ENCODE assay signal across 8 mouse cellular contexts in the genomic region with DNA sequence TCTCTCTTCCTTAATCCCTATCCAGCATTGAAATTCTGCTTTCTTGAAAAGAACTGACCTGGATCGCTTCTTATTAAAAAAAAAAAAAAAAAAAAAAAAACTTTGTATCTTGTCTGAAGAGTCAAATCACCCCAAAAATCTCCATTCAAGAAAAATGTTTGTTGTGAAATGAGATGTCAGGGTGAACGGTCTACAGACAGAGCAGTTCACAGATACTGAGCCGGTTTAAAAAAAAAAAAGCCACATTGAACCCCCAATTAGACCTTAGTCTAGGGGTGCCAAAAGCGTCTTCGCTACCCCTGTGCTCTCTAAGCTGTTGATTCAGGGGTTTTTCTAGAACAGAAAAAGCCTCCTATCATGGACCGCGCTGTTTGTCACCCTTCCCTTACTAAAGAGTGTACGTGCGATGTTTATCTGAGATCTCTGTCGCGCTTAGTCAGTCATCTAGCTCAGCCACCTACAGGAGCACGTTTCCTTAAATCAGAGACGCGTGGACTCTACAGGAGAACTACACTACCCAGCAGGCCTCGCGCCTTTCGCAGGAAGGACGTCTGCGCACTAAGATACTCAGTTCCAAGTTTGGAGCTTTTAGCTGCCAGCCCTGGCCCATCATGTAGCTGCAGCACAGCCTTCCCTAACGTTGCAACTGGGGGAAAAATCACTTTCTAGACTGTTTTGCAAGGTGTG. TPM values are rescaled to one million over a fixed set of nuclear protein-coding genes. Genes with fewer than 3 reads are reported as not detected.
A peak's percentile ranks its signal among the peaks of the same experiment; 100 is the strongest.
DNase-seq lines count a peak whose midpoint lies in the region; ATAC-seq and TF ChIP-seq lines count a peak whose summit lies in the region.

A gene (plus strand): TSS at position 570 of the 687 bp plus-strand sequence.

- no peak within 1 kb of the TSS; the same call in 1 of the 2 replicates for H3K27ac ChIP-seq in embryonic facial prominence, embryonic 14.5 days (replicated peaks; ENCODE audit: low read depth, low read length)
- no peak within 1 kb of the TSS for H3K27ac ChIP-seq in limb, embryonic 11.5 days (replicated peaks; ENCODE audit: low read depth, low read length)
- no peak within 1 kb of the TSS for H3K27ac ChIP-seq in midbrain, embryonic 13.5 days
- H3K27ac ChIP-seq in small intestine, adult 2 months (ENCODE audit: insufficient read depth, low read depth, low read length): peak within 1 kb of the TSS; percentile 43

- no peaks in the 10 kb centered on the region for H3K27me3 ChIP-seq in embryonic facial prominence, embryonic 14.5 days (replicated peaks; ENCODE audit: control insufficient read depth, insufficient read depth, low read length)
- no peaks in the 10 kb centered on the region for H3K27me3 ChIP-seq in limb, embryonic 11.5 days (ENCODE audit: control insufficient read depth, insufficient read depth, low read length)
- H3K27me3 ChIP-seq in midbrain, embryonic 13.5 days: peaks cover 9% of the 10 kb centered on the region; the same call in 1 of the 2 replicates
- no peaks in the 10 kb centered on the region for H3K27me3 ChIP-seq in small intestine, adult 2 months (ENCODE audit: control insufficient read depth, insufficient read depth, low read length)

- H3K36me3 ChIP-seq in embryonic facial prominence, embryonic 14.5 days (ENCODE audit: control insufficient read depth, insufficient read depth, low read length): no peaks in the 10 kb centered on the region
- no peaks in the 10 kb centered on the region for H3K36me3 ChIP-seq in limb, embryonic 11.5 days (ENCODE audit: control insufficient read depth, insufficient read depth, low read length)
- no peaks in the 10 kb centered on the region for H3K36me3 ChIP-seq in midbrain, embryonic 13.5 days
- no peaks in the 10 kb centered on the region for H3K36me3 ChIP-seq in small intestine, adult 2 months (ENCODE audit: control insufficient read depth, insufficient read depth, low read length)

- H3K9ac ChIP-seq in embryonic facial prominence, embryonic 14.5 days (ENCODE audit: low read depth, low read length): peak within 1 kb of the TSS; percentile 59
- peak within 1 kb of the TSS; percentile 62 for H3K9ac ChIP-seq in limb, embryonic 11.5 days (ENCODE audit: low read length)
- peak within 1 kb of the TSS; percentile 48 for H3K9ac ChIP-seq in midbrain, embryonic 13.5 days (replicated peaks)

- peak; percentile 95 for ATAC-seq in embryonic facial prominence, embryonic 14.5 days (ENCODE audit: low read depth)
- peak; percentile 88 for ATAC-seq in limb, embryonic 11.5 days (ENCODE audit: insufficient number of reproducible peaks, low FRiP score, low TSS enrichment, low read depth)
- peak; percentile 94 for ATAC-seq in midbrain, embryonic 13.5 days

- TF ChIP-seq POLR2A in small intestine, adult 2 months (IDR thresholded peaks at IDR 0.05; ENCODE audit: low read depth, low read length): no peak

- H3K4me2 ChIP-seq in embryonic facial prominence, embryonic 14.5 days (ENCODE audit: low read depth, low read length): peak within 1 kb of the TSS; percentile 57
- peak within 1 kb of the TSS; percentile 71 for H3K4me2 ChIP-seq in limb, embryonic 11.5 days (ENCODE audit: low read depth, severe bottlenecking)
- H3K4me2 ChIP-seq in midbrain, embryonic 13.5 days (replicated peaks): peak within 1 kb of the TSS; percentile 69

- H3K9me3 ChIP-seq in embryonic facial prominence, embryonic 14.5 days (ENCODE audit: control insufficient read depth, low read length): no peaks in the 10 kb centered on the region
- H3K9me3 ChIP-seq in limb, embryonic 11.5 days (ENCODE audit: control insufficient read depth, low read length): no peaks in the 10 kb centered on the region
- no peaks in the 10 kb centered on the region for H3K9me3 ChIP-seq in midbrain, embryonic 13.5 days

- no peak for TF ChIP-seq CTCF in small intestine, adult 2 months (IDR thresholded peaks at IDR 0.05; ENCODE audit: extremely low read depth, insufficient read length, insufficient replicate concordance, low read depth, low read length)

- peak; percentile 93 for DNase-seq in 3T3-L1 (ENCODE audit: low read depth, low spot score)
- DNase-seq in adrenal gland, postnatal 4 days (ENCODE audit: low spot score in 2 of 2): peak; percentile 27 to 61
- DNase-seq in embryonic facial prominence, embryonic 14.5 days (ENCODE audit: low spot score): peak; percentile 97
- DNase-seq in heart, adult 18-20 months: peak; percentile 89
- peak; percentile 84 for DNase-seq in kidney, adult 18-20 months
- DNase-seq in limb, embryonic 11.5 days (ENCODE audit: low spot score): peak; percentile 88

- peak within 1 kb of the TSS; percentile 59 for H3K4me3 ChIP-seq in embryonic facial prominence, embryonic 14.5 days (ENCODE audit: low read depth, low read length)
- H3K4me3 ChIP-seq in limb, embryonic 11.5 days (ENCODE audit: low read depth, low read length): peak within 1 kb of the TSS; percentile 50
- H3K4me3 ChIP-seq in midbrain, embryonic 13.5 days (replicated peaks): peak within 1 kb of the TSS; percentile 60
- peak within 1 kb of the TSS; percentile 87 for H3K4me3 ChIP-seq in small intestine, adult 2 months (ENCODE audit: low read depth, low read length)

- H3K4me1 ChIP-seq in embryonic facial prominence, embryonic 14.5 days (ENCODE audit: control insufficient read depth, insufficient read depth, low read length): peaks cover 26% of the 10 kb centered on the region
- H3K4me1 ChIP-seq in limb, embryonic 11.5 days (ENCODE audit: control insufficient read depth, insufficient read depth, low read length): peaks cover 19% of the 10 kb centered on the region
- peaks cover 53% of the 10 kb centered on the region for H3K4me1 ChIP-seq in midbrain, embryonic 13.5 days (replicated peaks)
- peaks cover 5% of the 10 kb centered on the region; the same call in 1 of the 2 replicates for H3K4me1 ChIP-seq in small intestine, adult 2 months (ENCODE audit: control insufficient read depth, insufficient read depth, insufficient read length, low read length)

- WGBS in embryonic facial prominence, embryonic 14.5 days: 8% methylated on average over 20 of the region's 20 CpGs
- WGBS in limb, embryonic 11.5 days: 8% methylated on average over 20 of the region's 20 CpGs
- WGBS in midbrain, embryonic 13.5 days: 9% methylated on average over 20 of the region's 20 CpGs
- WGBS in small intestine, adult 2 months: 10% methylated on average over 20 of the region's 20 CpGs

RNA-seq across cellular contexts. Expression of the gene that starts here (rescaled TPM):
- 10 to 100 TPM; 14.1 to 16.2 TPM for total RNA-seq in adrenal gland, postnatal 4 days (2021)
- polyA plus RNA-seq in embryonic facial prominence, embryonic 14.5 days (2014; fragmentation: Nextera tagmentation; extraction: Ambion mirVana): 15.5 and 18.5 TPM in 2 replicates
- total RNA-seq in heart, adult 18-20 months (2021): 1 to 10 TPM; 4.2 to 5.8 TPM
- polyA plus RNA-seq in limb, embryonic 11.5 days (2014; fragmentation: Nextera tagmentation; extraction: Ambion mirVana): 58.7 and 62.4 TPM in 2 replicates
- 22.9 and 24.9 TPM in 2 replicates for polyA plus RNA-seq in midbrain, embryonic 13.5 days (2015; fragmentation: Nextera tagmentation; extraction: Ambion mirVana)
- polyA plus RNA-seq in small intestine, adult 2 months (2012; rRNA removed): 0.43 and 1.5 TPM in 2 replicates

Comparison
In these comparisons a context has a peak if more than half of its experiments do, and no peak if none do; other contexts are left out.
1. DNase-seq: peak in every context shown above with its lines; median percentile 97 in embryonic facial prominence, embryonic 14.5 days; 93 in 3T3-L1; 89 in heart, adult 18-20 months; 88 in limb, embryonic 11.5 days; 84 in kidney, adult 18-20 months; 44 in adrenal gland, postnatal 4 days.